Mouse (Mus musculus): ENCODE results near the gene Mapk9. TPM values are rescaled to one million over a fixed set of nuclear protein-coding genes. Genes with fewer than 3 reads are reported as not detected.
A peak's percentile ranks its signal among the peaks of the same experiment; 100 is the strongest.

The Mapk9 gene
- total and polyA plus RNA-seq, 2 experiments from 2014 or later, result 70.4 to 124 TPM

- H3K4me2 ChIP-seq (ENCODE audit: low read depth, low read length), result no peak overlapping the region
- DNase-seq (ENCODE audit: low spot score), result peak; percentile 11
- ATAC-seq, result no peak
- no peaks in the 10 kb centered on the region for H3K4me1 ChIP-seq (ENCODE audit: insufficient read depth, low read length)
- H3K27me3 ChIP-seq (ENCODE audit: insufficient read depth, low read length), result no peaks in the 10 kb centered on the region
- WGBS, result 48% methylated on average over 2 of the region's 2 CpGs
- H3K9me3 ChIP-seq (ENCODE audit: low read length), result no peaks in the 10 kb centered on the region
- H3K36me3 ChIP-seq (ENCODE audit: insufficient read depth, low read length), result peaks cover 16% of the 10 kb centered on the region
- peak; percentile 85 for TF ChIP-seq CTCF (IDR thresholded peaks at IDR 0.05; ENCODE audit: low read depth)
- no peak overlapping the region for H3K4me3 ChIP-seq (ENCODE audit: low read length)
- H3K9ac ChIP-seq (replicated peaks; ENCODE audit: low read length), result no peak overlapping the region
- H3K27ac ChIP-seq, result no peak overlapping the region
These were observed 21.7 kb upstream of the Mapk9 start for GRCm38 (mm10) chr11:49824896-49825295.

- DNase-seq (ENCODE audit: low spot score), result no peak
- Histone ChIP-seq H3K9ac (replicated peaks; ENCODE audit: low read length) (no peak overlapping the region), H3K36me3 (ENCODE audit: insufficient read depth, low read length) (peaks cover 16% of the 10 kb centered on the region), H3K4me1 (ENCODE audit: insufficient read depth, low read length) (no peaks in the 10 kb centered on the region), H3K27me3 (ENCODE audit: insufficient read depth, low read length) (no peaks in the 10 kb centered on the region), H3K4me3 (ENCODE audit: low read length) (no peak overlapping the region), H3K9me3 (ENCODE audit: low read length) (no peaks in the 10 kb centered on the region), H3K4me2 (ENCODE audit: low read depth, low read length) (no peak overlapping the region), H3K27ac (no peak overlapping the region)
- no peak for TF ChIP-seq CTCF (IDR thresholded peaks at IDR 0.05; ENCODE audit: low read depth)
- no peak for ATAC-seq
- 60% methylated on average over 6 of the region's 6 CpGs for WGBS
These were observed 19.3 kb upstream of the Mapk9 start for GRCm38 (mm10) chr11:49827243-49827642.

- Histone ChIP-seq H3K4me1 (ENCODE audit: insufficient read depth, low read length) (no peaks in the 10 kb centered on the region), H3K9me3 (ENCODE audit: low read length) (no peaks in the 10 kb centered on the region), H3K36me3 (ENCODE audit: insufficient read depth, low read length) (peaks cover 3% of the 10 kb centered on the region; the same call in 1 of the 2 replicates), H3K4me2 (ENCODE audit: low read depth, low read length) (no peak overlapping the region), H3K27me3 (ENCODE audit: insufficient read depth, low read length) (no peaks in the 10 kb centered on the region), H3K9ac (replicated peaks; ENCODE audit: low read length) (no peak overlapping the region), H3K4me3 (ENCODE audit: low read length) (no peak overlapping the region), H3K27ac (no peak overlapping the region)
- no peak for DNase-seq (ENCODE audit: low spot score)
- TF ChIP-seq CTCF (IDR thresholded peaks at IDR 0.05; ENCODE audit: low read depth), result no peak
- WGBS, result 78% methylated on average over 7 of the region's 7 CpGs
- ATAC-seq, result no peak
These were observed 17.3 kb upstream of the Mapk9 start for GRCm38 (mm10) chr11:49829176-49829745.

DNA sequence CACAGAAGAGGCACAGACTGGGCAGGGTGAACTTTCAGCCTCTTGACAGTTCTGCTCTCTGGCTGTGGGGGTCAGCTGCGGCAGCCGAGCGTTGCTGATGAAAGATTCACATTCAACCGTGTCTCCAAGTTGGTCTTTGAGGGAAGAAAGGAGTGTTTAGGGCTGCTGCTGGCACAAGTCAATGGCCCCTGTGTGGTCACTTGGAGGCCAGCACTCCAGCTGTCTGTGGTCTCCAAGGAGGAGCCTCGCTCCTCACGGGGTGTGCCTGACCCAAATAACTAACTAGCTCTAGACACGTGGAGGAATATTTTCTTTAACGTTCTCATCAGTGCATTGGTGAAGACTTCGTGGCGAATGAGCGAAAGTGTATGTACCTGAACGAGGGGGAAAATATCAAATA, 14.6 kb upstream of the Mapk9 start:
- no peaks in the 10 kb centered on the region for H3K4me1 ChIP-seq (ENCODE audit: insufficient read depth, low read length)
- no peak overlapping the region for H3K27ac ChIP-seq
- no peaks in the 10 kb centered on the region for H3K27me3 ChIP-seq (ENCODE audit: insufficient read depth, low read length)
- TF ChIP-seq CTCF (IDR thresholded peaks at IDR 0.05; ENCODE audit: low read depth), result no peak
- no peak overlapping the region for H3K4me3 ChIP-seq (ENCODE audit: low read length)
- DNase-seq (ENCODE audit: low spot score) (peak; percentile 15), ATAC-seq (peak; percentile 73; the same call in 1 of the 2 replicates)
- 66% methylated on average over 12 of the region's 12 CpGs for WGBS
- H3K9me3 ChIP-seq (ENCODE audit: low read length), result no peaks in the 10 kb centered on the region
- no peak overlapping the region for H3K4me2 ChIP-seq (ENCODE audit: low read depth, low read length)
- H3K36me3 ChIP-seq (ENCODE audit: insufficient read depth, low read length), result no peaks in the 10 kb centered on the region; the same call in 1 of the 2 replicates
- no peak overlapping the region for H3K9ac ChIP-seq (replicated peaks; ENCODE audit: low read length)

- no peak overlapping the region for H3K4me2 ChIP-seq (ENCODE audit: low read depth, low read length)
- H3K27ac ChIP-seq, result no peak overlapping the region
- H3K9ac ChIP-seq (replicated peaks; ENCODE audit: low read length), result no peak overlapping the region
- ATAC-seq, result no peak
- WGBS, result 92% methylated on average over 5 of the region's 5 CpGs
- no peak for DNase-seq (ENCODE audit: low spot score)
- TF ChIP-seq CTCF (IDR thresholded peaks at IDR 0.05; ENCODE audit: low read depth), result no peak
- no peaks in the 10 kb centered on the region for H3K9me3 ChIP-seq (ENCODE audit: low read length)
- H3K4me1 ChIP-seq (ENCODE audit: insufficient read depth, low read length), result no peaks in the 10 kb centered on the region
- H3K27me3 ChIP-seq (ENCODE audit: insufficient read depth, low read length), result no peaks in the 10 kb centered on the region
- no peak overlapping the region for H3K4me3 ChIP-seq (ENCODE audit: low read length)
- H3K36me3 ChIP-seq (ENCODE audit: insufficient read depth, low read length), result no peaks in the 10 kb centered on the region; the same call in 1 of the 2 replicates
These were observed 13.6 kb upstream of the Mapk9 start for GRCm38 (mm10) chr11:49832962-49833361.

DNA sequence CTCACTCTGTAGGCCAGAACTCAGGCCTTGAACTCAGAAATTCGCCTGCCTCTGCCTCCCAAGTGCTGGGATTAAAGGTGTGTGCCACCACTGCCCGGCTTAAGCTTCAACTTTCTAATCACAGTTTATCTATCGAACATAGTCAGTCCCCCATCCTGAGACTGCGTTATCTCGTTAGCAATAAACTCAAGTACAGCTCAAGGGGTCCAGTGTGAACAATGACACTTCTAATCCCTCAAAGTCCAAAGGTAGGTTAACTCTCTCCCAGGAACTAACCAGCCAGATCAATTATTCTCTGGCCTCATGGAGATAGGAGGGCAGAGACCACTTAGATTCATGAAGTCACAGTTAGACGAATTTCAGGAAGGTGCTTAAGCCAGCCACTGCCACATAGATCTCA, 12.3 kb upstream of the Mapk9 start:
- ATAC-seq (no peak), DNase-seq (ENCODE audit: low spot score) (no peak)
- TF ChIP-seq CTCF (IDR thresholded peaks at IDR 0.05; ENCODE audit: low read depth), result no peak
- Histone ChIP-seq H3K9me3 (ENCODE audit: low read length) (no peaks in the 10 kb centered on the region), H3K27me3 (ENCODE audit: insufficient read depth, low read length) (no peaks in the 10 kb centered on the region), H3K4me3 (ENCODE audit: low read length) (no peak overlapping the region), H3K9ac (replicated peaks; ENCODE audit: low read length) (no peak overlapping the region), H3K36me3 (ENCODE audit: insufficient read depth, low read length) (no peaks in the 10 kb centered on the region; the same call in 1 of the 2 replicates), H3K27ac (no peak overlapping the region), H3K4me1 (ENCODE audit: insufficient read depth, low read length) (no peaks in the 10 kb centered on the region), H3K4me2 (ENCODE audit: low read depth, low read length) (no peak overlapping the region)
- WGBS, result 91% methylated on average over 6 of the region's 6 CpGs

DNA sequence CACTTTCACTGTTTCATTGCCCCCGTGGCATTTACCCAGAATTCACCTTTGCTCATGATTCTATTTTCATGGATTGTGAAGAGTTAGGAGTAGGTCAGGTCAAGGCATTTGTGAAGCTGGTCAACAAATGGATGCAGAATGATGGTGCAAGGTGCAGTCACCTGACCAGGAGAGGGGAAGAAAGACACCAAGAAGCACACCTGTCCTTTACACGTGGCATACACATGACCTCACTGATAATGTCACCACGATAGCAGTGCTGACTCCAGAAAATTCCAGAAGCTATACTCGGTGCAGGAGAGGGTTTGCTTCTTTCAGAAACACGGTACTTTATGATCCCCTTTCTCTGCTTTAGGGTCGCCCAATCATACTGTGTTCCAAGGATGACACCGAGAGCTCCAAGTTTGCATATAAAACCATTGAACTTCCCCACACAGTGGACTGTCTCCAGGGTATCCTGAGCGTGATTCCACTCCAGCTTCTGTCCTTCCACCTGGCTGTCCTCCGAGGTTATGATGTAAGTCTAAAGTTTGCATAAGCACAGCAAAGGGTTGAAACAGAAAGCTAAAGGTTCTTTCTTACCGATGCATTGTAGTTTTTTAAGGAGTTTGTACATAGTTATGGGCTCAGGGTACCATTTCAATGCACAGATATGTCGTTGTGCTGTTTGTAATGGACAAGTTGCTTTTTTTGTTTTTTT, 11.1 kb upstream of the Mapk9 start:
- Histone ChIP-seq H3K27me3 (ENCODE audit: insufficient read depth, low read length) (no peaks in the 10 kb centered on the region), H3K4me2 (ENCODE audit: low read depth, low read length) (no peak overlapping the region), H3K9ac (replicated peaks; ENCODE audit: low read length) (no peak overlapping the region), H3K4me3 (ENCODE audit: low read length) (no peak overlapping the region), H3K27ac (no peak overlapping the region), H3K4me1 (ENCODE audit: insufficient read depth, low read length) (no peaks in the 10 kb centered on the region), H3K36me3 (ENCODE audit: insufficient read depth, low read length) (no peaks in the 10 kb centered on the region; the same call in 1 of the 2 replicates), H3K9me3 (ENCODE audit: low read length) (no peaks in the 10 kb centered on the region)
- ATAC-seq, result no peak
- WGBS, result 95% methylated on average over 11 of the region's 11 CpGs
- no peak for TF ChIP-seq CTCF (IDR thresholded peaks at IDR 0.05; ENCODE audit: low read depth)
- DNase-seq (ENCODE audit: low spot score), result no peak

Data from hindbrain, postnatal 0 days (tissue).